Mouse (Mus musculus) MEL (cell line): ENCODE data around the gene Tgfbi. TPM values are rescaled to one million over a fixed set of nuclear protein-coding genes. Genes with fewer than 3 reads are reported as not detected.

Experiments
- DNase-seq: peaks from one replicate; pipeline ENCODE4 v3.0.0; 2011; ENCODE audit warnings: low read depth, low spot score
- H3K27ac ChIP-seq: 2 replicates; pipeline ENCODE4 v1.5.1; 2012; ENCODE audit warnings: low read depth, mild to moderate bottlenecking, control low read depth, low read length, moderate library complexity; ENCODE audit not compliant: control insufficient read depth
- H3K27me3 ChIP-seq, 2 experiments: fragments of 150-350 bp in 1 of 2; sonication (generic) in 1 of 2; 2 replicates each; pipeline ENCODE4 v1.6.1; 2012; ENCODE audit warnings: low read length in 2 of 2, mild to moderate bottlenecking in 2 of 2, improper control_type of control experiment in 1 of 2, moderate library complexity in 1 of 2; ENCODE audit not compliant: insufficient read depth in 2 of 2, control insufficient read depth in 1 of 2
- H3K36me3 ChIP-seq, 2 experiments: 2 replicates each; pipeline ENCODE4 v1.6.1; 2012 to 2014; ENCODE audit warnings: low read length in 2 of 2, improper control_type of control experiment in 1 of 2, inconsistent platforms in 1 of 2, mild to moderate bottlenecking in 1 of 2; ENCODE audit not compliant: insufficient read depth in 2 of 2, control insufficient read depth in 1 of 2
- H3K4me1 ChIP-seq, 2 experiments: fragments of 150-350 bp in 1 of 2; sonication (generic) in 1 of 2; 2 replicates each; pipeline ENCODE4 v1.6.1; 2012; ENCODE audit warnings: low read length in 2 of 2, improper control_type of control experiment in 1 of 2, mild to moderate bottlenecking in 1 of 2; ENCODE audit not compliant: insufficient read depth in 2 of 2, control insufficient read depth in 1 of 2
- H3K4me3 ChIP-seq, 2 experiments: fragments of 150-350 bp in 1 of 2; sonication (generic) in 1 of 2; 2 replicates each; pipeline ENCODE4 v1.5.1; 2012; ENCODE audit warnings: low read depth in 2 of 2, low read length in 2 of 2, mild to moderate bottlenecking in 2 of 2, moderate library complexity in 2 of 2, control low read depth in 1 of 2, improper control_type of control experiment in 1 of 2; ENCODE audit not compliant: control insufficient read depth in 1 of 2, insufficient read depth in 1 of 2
- H3K79me2 ChIP-seq: 2 replicates; pipeline ENCODE4 v1.6.1; 2012; ENCODE audit warnings: mild to moderate bottlenecking, low read length, moderate library complexity; ENCODE audit not compliant: control insufficient read depth, poor library complexity, insufficient read depth
- H3K9ac ChIP-seq: 2 replicates; pipeline ENCODE4 v1.6.1; 2012; ENCODE audit warnings: low read depth, mild to moderate bottlenecking, control low read depth, low read length, moderate library complexity; ENCODE audit not compliant: control insufficient read depth, poor library complexity, severe bottlenecking
- H3K9me3 ChIP-seq: fragments of 150-350 bp; sonication (generic); replicated peaks from 2 replicates; pipeline ENCODE4 v1.6.1; 2012; ENCODE audit warnings: mild to moderate bottlenecking, low read length, improper control_type of control experiment, moderate library complexity; ENCODE audit not compliant: insufficient read depth
- CHD1 ChIP-seq: IDR thresholded peaks from 2 replicates; pipeline ENCODE4 v1.6.1; 2012; ENCODE audit warnings: low read depth, mild to moderate bottlenecking, inconsistent platforms, low read length, improper control_type of control experiment
- EP300 ChIP-seq, 2 experiments: IDR thresholded peaks; 2 replicates each; pipeline ENCODE4 v1.6.1; 2011; ENCODE audit warnings: improper control_type of control experiment in 2 of 2, low read length in 2 of 2, low read depth in 1 of 2, mild to moderate bottlenecking in 1 of 2
- ETS1 ChIP-seq: IDR thresholded peaks from 2 replicates; pipeline ENCODE4 v1.6.1; 2012; ENCODE audit warnings: low read depth, mild to moderate bottlenecking, inconsistent platforms, low read length, improper control_type of control experiment, moderate library complexity
- MAX ChIP-seq: IDR thresholded peaks from 2 replicates; pipeline ENCODE4 v1.6.1; 2011; ENCODE audit warnings: low read length, improper control_type of control experiment
- POLR2A ChIP-seq, 2 experiments: IDR thresholded peaks; 2 replicates each; pipeline ENCODE4 v1.6.1; 2011 to 2012; ENCODE audit warnings: low read length in 2 of 2, mild to moderate bottlenecking in 2 of 2, control low read depth in 1 of 2, improper control_type of control experiment in 1 of 2, low read depth in 1 of 2, moderate library complexity in 1 of 2; ENCODE audit not compliant: control insufficient read depth in 1 of 2, insufficient read depth in 1 of 2, poor library complexity in 1 of 2
- POLR2AphosphoS5 ChIP-seq: IDR thresholded peaks from 2 replicates; pipeline ENCODE4 v1.6.1; 2012; ENCODE audit warnings: low read depth, borderline replicate concordance, mild to moderate bottlenecking, inconsistent platforms, low read length, moderate library complexity, mixed read lengths
- RCOR1 ChIP-seq: IDR thresholded peaks from 2 replicates; pipeline ENCODE4 v1.6.1; 2012; ENCODE audit warnings: low read depth, mild to moderate bottlenecking, inconsistent platforms, low read length, improper control_type of control experiment
- TAL1 ChIP-seq: IDR thresholded peaks from 2 replicates; pipeline ENCODE4 v1.6.1; 2012; ENCODE audit warnings: mild to moderate bottlenecking, inconsistent platforms, low read length, moderate library complexity, mixed read lengths
- TBP ChIP-seq: IDR thresholded peaks from 2 replicates; pipeline ENCODE4 v1.8.0; 2011; ENCODE audit warnings: low read depth, low read length, improper control_type of control experiment
- ZKSCAN1 ChIP-seq: IDR thresholded peaks from 2 replicates; pipeline ENCODE4 v1.6.1; 2012; ENCODE audit warnings: low read depth, mild to moderate bottlenecking, inconsistent platforms, low read length, improper control_type of control experiment, moderate library complexity
- ZMIZ1 ChIP-seq: IDR thresholded peaks from 2 replicates; pipeline ENCODE4 v1.6.1; 2012; ENCODE audit warnings: low read depth, mild to moderate bottlenecking, inconsistent platforms, low read length, improper control_type of control experiment, moderate library complexity
- polyA plus RNA-seq, 2 experiments: library from polyadenylated mRNA; stranded (reverse) in 1 of 2; unstranded in 1 of 2; fragments of >175 nt in 1 of 2; fragments of >200 nt in 1 of 2; gene quantifications; 2 replicates each; pipeline versions ENCODE4 v1.2.1 to v1.2.4; 2012; ENCODE audit warnings: low replicate concordance in 2 of 2, low read depth in 1 of 2; ENCODE audit not compliant: insufficient read length in 2 of 2, insufficient read depth in 1 of 2, missing spikeins in 1 of 2
- total RNA-seq: library from RNA; depleted of rRNA; stranded (reverse); fragments of 300-350 nt; gene quantifications from 2 replicates; pipeline ENCODE4 v1.2.3, GENCODE M21; 2012

The Tgfbi gene
- total and polyA plus RNA-seq, 3 experiments = not detected

DNA sequence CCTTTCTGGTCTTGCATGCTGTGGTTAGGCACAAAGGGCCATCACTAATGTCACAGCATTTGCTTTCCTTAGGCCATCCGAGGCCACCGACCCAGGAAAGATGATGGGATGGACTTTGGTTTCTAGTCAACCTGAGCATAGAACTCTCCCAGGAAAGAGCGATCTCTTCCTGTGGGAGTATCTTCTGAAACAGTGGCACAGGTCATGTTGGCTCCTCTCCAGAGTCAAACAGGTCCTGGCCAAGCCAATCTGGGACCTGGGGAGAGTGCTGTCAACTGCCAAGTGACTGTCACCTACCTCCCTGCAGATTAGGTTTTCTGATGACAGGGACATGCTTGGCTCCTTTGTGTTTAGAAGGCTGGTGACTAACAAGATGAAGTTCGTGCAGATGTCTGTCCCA, 20.8 kb downstream of the Tgfbi start:
- Histone ChIP-seq H3K4me3 (no peak overlapping the region), H3K9me3 (no peaks in the 10 kb centered on the region), H3K27ac (no peak overlapping the region), H3K36me3 (no peaks in the 10 kb centered on the region), H3K9ac (no peak overlapping the region), H3K27me3 (no peaks in the 10 kb centered on the region), H3K4me1 (no peaks in the 10 kb centered on the region), H3K79me2 (no peaks in the 10 kb centered on the region)
- no peak for TF ChIP-seq EP300 (IDR thresholded peaks at IDR 0.05; ENCODE audit: low read depth in 1 of 2, low read length in 2 of 2)
- no peak for TF ChIP-seq TBP
- no peak for TF ChIP-seq ETS1
- no peak for TF ChIP-seq TAL1
- no peak for TF ChIP-seq MAX
- no peak for TF ChIP-seq POLR2AphosphoS5
- no peak for TF ChIP-seq CHD1
- no peak for TF ChIP-seq ZKSCAN1
- DNase-seq = no peak

GRCm38 (mm10) chr13:56630552-56630951, 21.2 kb downstream of the Tgfbi start:
- Histone ChIP-seq H3K36me3 (no peaks in the 10 kb centered on the region), H3K27ac (no peak overlapping the region), H3K9me3 (no peaks in the 10 kb centered on the region), H3K27me3 (no peaks in the 10 kb centered on the region), H3K4me3 (no peak overlapping the region), H3K79me2 (no peaks in the 10 kb centered on the region), H3K4me1 (no peaks in the 10 kb centered on the region), H3K9ac (no peak overlapping the region)
- TF ChIP-seq RCOR1 (no peak), POLR2A (IDR thresholded peaks at IDR 0.05; ENCODE audit: control insufficient read depth in 1 of 2, insufficient read depth in 1 of 2, low read depth in 1 of 2, low read length in 2 of 2, poor library complexity in 1 of 2) (no peak)
- DNase-seq = no peak

DNA sequence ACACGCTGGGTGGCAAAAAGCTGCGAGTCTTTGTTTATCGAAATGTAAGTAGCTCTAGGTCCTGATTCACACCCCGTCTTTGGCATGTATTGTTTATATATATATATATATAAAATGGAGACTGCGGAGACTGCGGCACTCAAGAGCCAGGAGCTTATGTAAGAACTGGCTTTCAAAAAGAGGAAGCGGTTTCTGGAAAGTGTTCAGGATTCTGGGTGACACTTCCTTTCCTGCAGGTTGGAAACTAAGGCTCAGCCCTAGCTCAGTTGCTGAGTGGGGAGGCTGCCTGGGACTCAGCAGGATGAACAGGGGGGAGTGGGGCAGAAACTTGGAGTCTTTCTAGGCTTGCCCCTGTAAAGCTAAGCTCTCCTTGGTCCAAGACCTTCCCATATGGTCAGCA, 22.0 kb downstream of the Tgfbi start:
- no peak overlapping the region for H3K9ac ChIP-seq
- no peaks in the 10 kb centered on the region for H3K9me3 ChIP-seq
- no peak for DNase-seq
- no peak overlapping the region for H3K4me3 ChIP-seq
- no peak for TF ChIP-seq ZMIZ1
- TF ChIP-seq, all 39 proteins: peak for 0
- Histone ChIP-seq H3K27me3 (no peaks in the 10 kb centered on the region), H3K36me3 (no peaks in the 10 kb centered on the region), H3K79me2 (no peaks in the 10 kb centered on the region), H3K27ac (no peak overlapping the region), H3K4me1 (no peaks in the 10 kb centered on the region)
